Mouse (Mus musculus) embryonic facial prominence, embryonic 10.5 days (tissue): ENCODE results near the gene Nr5a2. TPM values are rescaled to one million over a fixed set of nuclear protein-coding genes. Genes with fewer than 3 reads are reported as not detected.

Experiments
- DNase-seq: peaks from one replicate; pipeline ENCODE4 v3.0.0-alpha.2; 2017; ENCODE audit warnings: low spot score
- H3K27ac ChIP-seq: fragments of 300-500 bp; sonication (generic); replicated peaks from 2 replicates; pipeline ENCODE4 v1.5.1; 2016; ENCODE audit warnings: mild to moderate bottlenecking
- H3K27me3 ChIP-seq: fragments of 300-500 bp; sonication (generic); replicated peaks from 2 replicates; pipeline ENCODE4 v1.6.1; 2016; ENCODE audit warnings: low read depth, mild to moderate bottlenecking; ENCODE audit not compliant: poor library complexity, severe bottlenecking
- H3K36me3 ChIP-seq: fragments of 300-500 bp; sonication (generic); replicated peaks from 2 replicates; pipeline ENCODE4 v1.6.1; 2016; ENCODE audit warnings: mild to moderate bottlenecking, moderate library complexity
- H3K4me1 ChIP-seq: fragments of 300-500 bp; sonication (generic); 2 replicates; pipeline ENCODE4 v1.6.1; 2016
- H3K4me3 ChIP-seq: fragments of 300-500 bp; sonication (generic); 2 replicates; pipeline ENCODE4 v1.5.1; 2016; ENCODE audit warnings: mild to moderate bottlenecking, moderate library complexity
- H3K9me3 ChIP-seq: fragments of 300-500 bp; sonication (generic); 2 replicates; pipeline ENCODE4 v1.6.1; 2016; ENCODE audit warnings: mild to moderate bottlenecking
- WGBS: fragments of 180-500 bp; shearing (Covaris S2); methylation state at CpG from one replicate; pipeline ENCODE4 v1.1.7; 2016; 5-methylcytosine and 5-hydroxymethylcytosine counted together
- polyA plus RNA-seq: library from polyadenylated mRNA; unstranded; fragments of >200 nt; fragmentation: Nextera tagmentation; extraction: Ambion mirVana; gene quantifications from 2 replicates; pipeline ENCODE4 v1.2.1, GENCODE M21; 2016

The Nr5a2 gene
- polyA plus RNA-seq, 1 experiment from 2014 or later: 1.3 TPM

DNA sequence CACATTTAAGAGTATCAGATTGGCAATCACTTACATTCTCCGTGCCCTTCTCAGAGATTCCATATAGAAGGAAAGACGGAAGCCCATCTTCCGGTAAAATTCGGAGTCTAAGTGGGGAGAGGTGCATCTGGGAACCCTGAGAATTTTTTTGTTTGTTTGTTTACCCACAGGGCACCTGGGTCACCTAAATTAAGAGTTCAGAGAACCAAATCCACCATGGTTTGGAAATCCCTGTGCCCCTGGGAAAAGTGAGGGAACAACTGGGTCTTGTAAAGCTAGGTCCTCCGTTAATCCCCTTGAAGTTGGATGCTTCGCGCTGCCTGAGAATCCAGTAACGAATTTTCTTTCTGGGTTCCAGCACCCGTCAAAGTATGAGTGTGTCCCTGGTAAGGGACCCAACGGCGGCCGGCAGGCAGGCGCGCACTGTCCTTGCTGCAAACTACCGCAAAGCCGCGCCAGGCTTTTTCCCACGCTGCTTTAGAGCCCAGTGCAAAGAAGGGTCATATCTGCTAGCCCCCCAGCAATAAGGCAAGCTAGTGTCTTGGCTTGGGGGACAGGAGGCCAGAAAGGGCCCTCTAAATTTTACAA is 13.3 kb downstream of the Nr5a2 start:
- peaks cover 46% of the 10 kb centered on the region for H3K4me1 ChIP-seq
- peaks cover 97% of the 10 kb centered on the region for H3K27me3 ChIP-seq
- no peaks in the 10 kb centered on the region for H3K36me3 ChIP-seq
- H3K9me3 ChIP-seq: no peaks in the 10 kb centered on the region
- 1% methylated on average over 18 of the region's 18 CpGs for WGBS
- DNase-seq: peak; percentile 60
- no peak overlapping the region for H3K27ac ChIP-seq
- H3K4me3 ChIP-seq: peak overlapping the region; percentile 64

DNA sequence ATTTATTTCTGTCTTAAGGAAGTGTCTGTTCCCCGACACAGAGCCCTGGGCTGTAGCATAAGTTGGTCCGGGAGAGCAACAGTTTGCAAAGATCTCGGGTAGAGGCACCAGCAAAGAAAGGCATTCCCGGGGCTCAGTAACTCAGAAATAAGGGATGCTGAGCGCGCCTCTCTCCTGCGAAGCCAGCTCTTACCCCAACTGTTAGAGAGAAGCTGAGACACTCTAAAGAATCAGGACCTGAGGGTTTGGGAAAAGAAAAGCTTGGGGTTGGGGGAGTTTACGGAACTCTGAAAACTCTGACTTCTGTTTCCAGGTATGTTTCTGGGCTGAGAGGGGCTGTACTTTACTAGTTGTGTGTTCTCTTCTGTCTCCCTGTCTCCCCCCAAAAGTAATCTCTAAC is 13.8 kb downstream of the Nr5a2 start:
- Histone ChIP-seq H3K9me3 (no peaks in the 10 kb centered on the region), H3K27ac (no peak overlapping the region), H3K4me3 (peak overlapping the region; percentile 64), H3K36me3 (no peaks in the 10 kb centered on the region), H3K4me1 (peaks cover 45% of the 10 kb centered on the region), H3K27me3 (peaks cover 92% of the 10 kb centered on the region)
- under 1% methylated on average over 8 of the region's 8 CpGs for WGBS
- peak; percentile 49 for DNase-seq

DNA sequence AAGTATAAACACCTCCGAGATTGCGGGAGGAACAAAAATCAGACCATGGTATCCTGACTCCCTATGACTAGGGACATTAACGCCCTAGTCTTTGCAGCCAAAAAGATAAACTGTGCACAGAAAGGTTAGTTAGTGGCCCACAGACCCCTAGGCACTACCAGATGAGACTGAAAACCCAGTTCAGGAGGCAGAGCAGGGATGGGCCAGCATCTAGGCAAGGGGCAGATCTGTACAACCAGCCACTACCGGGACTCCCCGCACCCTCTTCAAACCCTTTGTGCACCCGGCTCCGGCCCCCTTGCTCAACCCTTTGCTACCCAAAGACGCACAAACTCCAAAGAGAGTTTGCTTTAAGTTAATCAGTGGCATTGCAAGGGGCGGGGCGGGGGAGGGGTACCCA is 14.4 kb downstream of the Nr5a2 start:
- DNase-seq: peak; percentile 51
- Histone ChIP-seq H3K36me3 (no peaks in the 10 kb centered on the region), H3K27ac (peak overlapping the region; percentile 30; the same call in 1 of the 2 replicates), H3K4me3 (peak overlapping the region; percentile 64), H3K27me3 (peaks cover 87% of the 10 kb centered on the region), H3K9me3 (no peaks in the 10 kb centered on the region), H3K4me1 (peaks cover 45% of the 10 kb centered on the region)
- WGBS: under 1% methylated on average over 10 of the region's 10 CpGs

DNA sequence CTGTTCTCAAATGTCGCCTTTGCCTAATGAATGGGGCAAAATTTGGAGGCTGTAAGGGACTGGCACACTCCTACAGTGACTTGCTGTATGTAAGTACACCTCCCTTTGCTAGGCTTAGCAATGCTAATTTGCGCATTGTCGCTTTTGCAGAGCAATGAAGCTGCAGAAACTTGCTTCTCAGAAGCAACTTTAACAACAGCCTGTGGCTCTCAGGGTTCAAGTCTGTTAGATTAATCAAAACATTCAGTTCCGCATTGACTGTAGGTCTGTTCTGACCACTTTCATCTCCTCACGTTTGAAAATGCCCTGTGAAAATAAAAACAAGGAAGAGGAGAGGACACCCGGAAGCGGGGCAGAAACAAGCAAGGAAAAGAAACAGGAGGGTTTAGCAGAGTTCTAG is 14.8 kb downstream of the Nr5a2 start:
- DNase-seq: peak; percentile 32
- Histone ChIP-seq H3K27me3 (peaks cover 87% of the 10 kb centered on the region), H3K4me1 (peaks cover 45% of the 10 kb centered on the region), H3K4me3 (peak overlapping the region; percentile 64; the same call in 1 of the 2 replicates), H3K9me3 (no peaks in the 10 kb centered on the region), H3K27ac (no peak overlapping the region), H3K36me3 (no peaks in the 10 kb centered on the region)
- WGBS: 2% methylated on average over 7 of the region's 7 CpGs

- Histone ChIP-seq H3K36me3 (no peaks in the 10 kb centered on the region), H3K27me3 (peaks cover 44% of the 10 kb centered on the region), H3K4me1 (peaks cover 8% of the 10 kb centered on the region; the same call in 1 of the 2 replicates), H3K9me3 (no peaks in the 10 kb centered on the region), H3K4me3 (no peak overlapping the region), H3K27ac (no peak overlapping the region)
- DNase-seq: no peak
- WGBS: 72% methylated on average over 5 of the region's 5 CpGs
These were observed 19.6 kb downstream of the Nr5a2 start for GRCm38 (mm10) chr1:136940603-136941002.

GRCm38 (mm10) chr1:136939220-136939619 is 21.0 kb downstream of the Nr5a2 start:
- H3K27ac ChIP-seq: no peak overlapping the region
- peaks cover 31% of the 10 kb centered on the region for H3K27me3 ChIP-seq
- no peak for DNase-seq
- no peaks in the 10 kb centered on the region for H3K36me3 ChIP-seq
- no peak overlapping the region for H3K4me3 ChIP-seq
- H3K4me1 ChIP-seq: peaks cover 5% of the 10 kb centered on the region; the same call in 1 of the 2 replicates
- 71% methylated on average over 1 of the region's 1 CpGs for WGBS
- H3K9me3 ChIP-seq: no peaks in the 10 kb centered on the region

DNA sequence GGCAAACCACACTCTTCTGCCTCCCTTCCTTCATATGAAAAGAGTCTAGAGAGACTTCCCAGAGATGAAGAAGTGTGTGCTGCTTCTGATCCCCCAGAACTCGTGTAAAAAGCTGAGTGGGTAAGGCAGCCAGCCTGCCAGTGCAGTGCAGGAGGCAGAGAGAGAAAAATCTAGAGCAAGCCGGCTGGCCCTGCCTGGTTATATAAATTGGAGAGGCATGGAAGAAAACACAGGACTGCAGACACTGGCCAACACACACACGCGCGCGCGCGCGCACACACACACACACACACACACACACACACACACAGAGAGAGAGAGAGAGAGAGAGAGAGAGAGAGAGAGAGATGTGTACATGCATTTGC is 24.3 kb downstream of the Nr5a2 start:
- H3K27me3 ChIP-seq: peaks cover 17% of the 10 kb centered on the region; the same call in 1 of the 2 replicates
- no peak overlapping the region for H3K4me3 ChIP-seq
- no peak overlapping the region for H3K27ac ChIP-seq
- no peak for DNase-seq
- WGBS: 87% methylated on average over 9 of the region's 9 CpGs
- H3K4me1 ChIP-seq: peaks cover 5% of the 10 kb centered on the region; the same call in 1 of the 2 replicates
- no peaks in the 10 kb centered on the region for H3K36me3 ChIP-seq
- H3K9me3 ChIP-seq: no peaks in the 10 kb centered on the region

DNA sequence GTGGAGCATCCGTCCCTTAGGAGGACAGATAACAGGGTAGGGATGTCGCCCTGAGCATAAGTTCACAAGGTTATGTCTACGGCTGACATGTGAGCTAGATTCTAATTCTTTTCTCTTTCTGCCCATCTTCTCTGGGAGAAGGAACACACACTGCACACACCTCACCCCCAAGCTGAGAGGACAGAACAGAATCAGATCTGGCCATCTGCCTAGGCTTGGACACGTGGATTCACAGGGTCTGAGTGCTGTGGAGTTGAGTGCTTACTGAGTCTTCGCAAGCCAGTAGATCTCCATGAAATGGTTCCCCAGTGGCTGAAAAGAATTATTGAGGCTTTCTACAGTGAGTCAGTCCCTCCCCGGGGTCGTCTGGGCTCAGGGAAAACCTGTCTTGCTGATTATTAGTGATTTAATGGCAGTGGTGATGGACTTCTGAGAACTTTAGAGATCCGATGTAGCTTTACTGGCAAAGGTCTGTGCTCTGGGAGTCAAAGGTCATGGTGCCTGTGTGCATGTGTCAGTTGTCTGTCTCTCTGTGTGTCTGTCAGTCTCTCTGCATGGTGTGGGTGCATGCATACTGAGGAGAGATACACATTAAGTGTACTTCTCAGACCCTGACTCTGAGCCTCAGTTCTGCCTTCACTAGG is 24.8 kb downstream of the Nr5a2 start:
- Histone ChIP-seq H3K9me3 (no peaks in the 10 kb centered on the region), H3K4me1 (peaks cover 5% of the 10 kb centered on the region; the same call in 1 of the 2 replicates), H3K27me3 (peaks cover 16% of the 10 kb centered on the region; the same call in 1 of the 2 replicates), H3K27ac (no peak overlapping the region), H3K36me3 (no peaks in the 10 kb centered on the region), H3K4me3 (no peak overlapping the region)
- WGBS: 72% methylated on average over 8 of the region's 8 CpGs
- no peak for DNase-seq

GRCm38 (mm10) chr1:136934051-136934450 is 26.2 kb downstream of the Nr5a2 start:
- H3K4me1 ChIP-seq: peaks cover 5% of the 10 kb centered on the region; the same call in 1 of the 2 replicates
- H3K4me3 ChIP-seq: no peak overlapping the region
- 95% methylated on average over 10 of the region's 10 CpGs for WGBS

DNA sequence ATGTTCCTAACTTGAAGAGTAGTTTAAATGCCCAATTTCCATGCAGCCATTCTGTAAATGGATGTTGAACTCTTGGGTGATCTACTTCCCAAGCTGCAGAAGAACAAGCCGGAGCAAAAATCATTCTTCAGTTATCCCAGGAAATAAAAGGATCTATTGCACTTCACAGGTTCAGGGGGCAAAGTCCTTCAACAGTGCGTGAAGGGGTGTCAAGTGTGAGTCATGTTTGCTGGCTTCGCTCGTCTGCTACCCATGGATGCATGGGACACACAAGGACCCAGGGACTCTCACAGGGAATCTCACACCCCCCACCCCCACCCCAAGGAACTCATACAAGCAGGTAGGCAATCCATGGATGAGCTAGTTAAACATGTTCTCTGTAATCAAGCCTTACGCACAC is 29.2 kb downstream of the Nr5a2 start:
- WGBS: 90% methylated on average over 5 of the region's 5 CpGs
- Histone ChIP-seq H3K4me1 (peaks cover 8% of the 10 kb centered on the region), H3K9me3 (no peaks in the 10 kb centered on the region), H3K27me3 (peaks cover 13% of the 10 kb centered on the region; the same call in 1 of the 2 replicates), H3K27ac (no peak overlapping the region), H3K4me3 (no peak overlapping the region), H3K36me3 (no peaks in the 10 kb centered on the region)
- DNase-seq: no peak

More at GRCm38 (mm10) chr1:136934051-136934450, 26.2 kb downstream of the Nr5a2 start:
- Histone ChIP-seq H3K27me3 (peaks cover 13% of the 10 kb centered on the region; the same call in 1 of the 2 replicates), H3K9me3 (no peaks in the 10 kb centered on the region), H3K27ac (no peak overlapping the region), H3K36me3 (no peaks in the 10 kb centered on the region)
- DNase-seq: no peak

DNA sequence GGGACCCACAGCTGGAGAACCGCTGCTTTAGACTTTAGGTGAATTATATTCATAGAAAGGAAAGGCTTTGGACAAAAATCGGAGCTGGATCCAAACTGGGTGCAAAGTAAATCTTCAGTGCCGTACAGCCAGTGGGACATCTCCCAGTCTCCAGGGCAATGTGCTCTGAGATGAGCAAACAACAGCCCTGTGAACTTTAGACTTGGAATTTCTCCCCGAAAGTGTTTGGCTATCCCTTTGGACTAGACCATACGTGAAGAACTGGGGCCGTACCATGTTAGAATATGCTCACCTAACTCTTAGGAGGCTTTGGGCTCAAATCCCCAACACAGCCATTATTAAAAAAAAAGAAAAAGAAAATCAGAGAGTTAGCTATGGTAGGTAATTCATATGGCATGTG is 30.5 kb downstream of the Nr5a2 start:
- no peaks in the 10 kb centered on the region for H3K9me3 ChIP-seq
- no peak overlapping the region for H3K4me3 ChIP-seq
- H3K27me3 ChIP-seq: peaks cover 13% of the 10 kb centered on the region; the same call in 1 of the 2 replicates
- 94% methylated on average over 6 of the region's 6 CpGs for WGBS
- no peak for DNase-seq
- H3K4me1 ChIP-seq: peaks cover 17% of the 10 kb centered on the region
- H3K27ac ChIP-seq: no peak overlapping the region
- no peaks in the 10 kb centered on the region for H3K36me3 ChIP-seq

- Histone ChIP-seq H3K27ac (no peak overlapping the region), H3K4me1 (peaks cover 17% of the 10 kb centered on the region), H3K27me3 (0 out of 2 replicates have a peak, but pooled peaks cover 6% of the 10 kb centered on the region), H3K36me3 (no peaks in the 10 kb centered on the region), H3K4me3 (no peak overlapping the region), H3K9me3 (no peaks in the 10 kb centered on the region)
- DNase-seq: no peak
- WGBS: 60% methylated on average over 9 of the region's 9 CpGs
These were observed 32.8 kb downstream of the Nr5a2 start for GRCm38 (mm10) chr1:136927428-136927827.

GRCm38 (mm10) chr1:136926026-136926425 is 34.2 kb downstream of the Nr5a2 start:
- Histone ChIP-seq H3K4me1 (peaks cover 17% of the 10 kb centered on the region), H3K36me3 (no peaks in the 10 kb centered on the region), H3K27me3 (0 out of 2 replicates have a peak, but pooled peaks cover 6% of the 10 kb centered on the region), H3K4me3 (no peak overlapping the region), H3K27ac (no peak overlapping the region), H3K9me3 (no peaks in the 10 kb centered on the region)
- 16% methylated on average over 3 of the region's 3 CpGs for WGBS
- no peak for DNase-seq
